Mouse (Mus musculus): ENCODE results near the gene Scamp4.

DNA sequence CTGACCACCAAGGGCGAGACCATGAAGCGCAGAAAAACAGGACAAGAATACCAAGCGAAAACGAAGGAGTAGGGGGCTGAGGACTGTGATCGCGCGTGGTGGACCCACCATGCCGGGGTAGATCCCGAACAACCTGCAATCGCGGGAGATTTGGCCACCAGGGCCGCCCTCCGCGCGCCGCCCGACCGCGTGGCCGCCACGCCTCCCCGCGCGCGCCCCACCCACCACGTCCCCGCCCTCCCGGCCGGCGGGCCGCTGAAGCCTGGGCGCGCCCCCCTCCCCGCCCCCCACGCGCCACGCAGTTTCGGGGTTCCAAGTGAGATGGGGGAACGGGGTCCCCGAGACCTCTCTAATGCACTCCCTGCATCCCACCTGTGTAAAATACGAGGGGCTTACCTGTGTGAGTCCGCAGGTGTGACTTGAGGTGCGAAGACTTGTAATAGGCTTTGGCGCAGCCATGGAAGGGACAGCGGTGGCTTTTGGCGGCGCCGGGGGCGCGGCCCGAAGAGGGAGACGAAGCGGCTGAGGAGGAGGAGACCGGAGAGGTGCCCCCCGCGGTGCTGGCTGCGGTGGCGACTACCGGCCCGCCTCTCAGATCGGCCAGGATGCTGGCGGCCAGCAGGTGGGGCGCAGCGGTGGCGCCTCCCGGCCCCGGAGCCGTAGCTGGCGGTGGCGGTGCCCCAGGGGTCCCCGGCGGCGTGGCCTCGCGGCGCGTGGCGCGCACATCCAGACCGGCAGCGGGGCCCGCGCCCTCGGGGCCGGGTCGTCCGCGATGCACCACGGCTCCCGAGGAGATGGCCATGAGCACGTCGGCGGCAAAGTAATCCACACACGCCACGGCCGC lies 26.1 kb upstream of the Scamp4 start:
- TF ChIP-seq CTCF (conservative IDR thresholded peaks at IDR 0.05 in 1 of 2, IDR thresholded peaks at IDR 0.05 in 1 of 2; ENCODE audit: low read depth in 2 of 2, low read length in 2 of 2) (no peak), SMC3 (IDR thresholded peaks at IDR 0.05; ENCODE audit: low read depth, low read length) (no peak)
